Mouse (Mus musculus): Measurements from ENCODE around the gene Pla2g2c.

- TF ChIP-seq CTCF (IDR thresholded peaks at IDR 0.05; ENCODE audit: extremely low read depth, insufficient read depth, low read length) (no peak), POLR2A (IDR thresholded peaks at IDR 0.05; ENCODE audit: extremely low read depth, insufficient read depth, low read length) (no peak)
Measured at GRCm38 (mm10) chr4:138746866-138747265, 22.3 kb downstream of the Pla2g2c start.
